Mouse (Mus musculus): Measurements from ENCODE around the gene Gm3020. TPM values are rescaled to one million over a fixed set of nuclear protein-coding genes. Genes with fewer than 3 reads are reported as not detected.

Gm3020 gene
- polyA plus RNA-seq (2012): not detected in 2 replicates

DNA sequence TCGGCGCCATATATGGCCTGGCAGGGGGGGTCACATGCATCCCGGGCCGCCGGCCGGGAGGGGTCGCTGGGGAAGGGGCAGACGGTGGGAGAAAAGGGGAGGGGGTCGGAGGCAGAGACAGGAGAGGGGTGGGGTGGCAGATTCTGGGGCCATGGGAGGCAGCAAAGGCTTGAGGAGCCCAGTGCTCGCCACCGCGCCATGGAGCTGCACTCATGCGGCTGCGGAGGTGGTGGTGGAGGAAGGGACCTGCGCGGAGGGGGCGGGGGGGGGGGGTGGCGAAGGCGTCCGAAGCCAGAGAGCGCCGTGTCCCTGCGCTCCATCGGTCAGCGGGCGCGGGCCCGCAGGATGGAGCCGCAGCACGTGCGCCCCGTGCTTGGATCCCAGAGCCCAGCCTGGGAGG, at the start of gene Gm3020:
Gene Gm3020 (plus strand): TSS at position 301 of the 400 bp plus-strand sequence.

DNA sequence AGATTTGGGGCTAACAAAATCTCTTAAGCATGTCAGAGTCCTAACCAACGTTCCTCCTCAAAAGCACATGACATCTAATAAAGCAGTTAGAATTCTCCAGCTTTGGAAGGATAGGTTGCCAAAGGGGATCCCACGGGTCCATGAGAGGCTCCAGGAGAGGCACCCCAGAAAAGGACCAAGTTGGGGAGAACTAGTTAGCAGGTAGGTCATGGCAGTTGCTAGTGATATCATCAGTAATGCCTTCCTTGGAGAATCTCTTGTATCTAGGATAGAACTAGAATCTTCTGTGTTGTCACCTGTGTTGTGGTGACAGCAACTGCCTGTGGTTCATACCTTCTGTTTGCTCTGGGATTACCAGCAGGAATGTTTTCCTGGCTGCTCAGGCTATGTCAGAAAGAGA, 17.6 kb upstream of the Gm3020 start, which contains the start of gene Gm3012:
Gene Gm3012 (plus strand): TSS at position 301 of the 400 bp plus-strand sequence.

GRCm38 (mm10) chr14:3688483-3688882, 36.7 kb downstream of the Gm3020 start, which contains the start of gene Gm3043:
TSS of gene Gm3043 (plus strand) at chr14:3688783.

Other genes starting within 250 kb of the Gm3020 start
- gene Gm10409, start 239.4 kb upstream of the Gm3020 start, polyA plus RNA-seq (2012): not detected in 2 replicates
- not detected in 2 replicates for gene Gm3005, start 223.9 kb upstream of the Gm3020 start, polyA plus RNA-seq (2012)
- not detected in 2 replicates for gene Gm10408, start 202.7 kb upstream of the Gm3020 start, polyA plus RNA-seq (2012)
- gene Gm3012, start 17.5 kb upstream of the Gm3020 start, polyA plus RNA-seq (2012): not detected in 2 replicates
- not detected in 2 replicates for gene Gm3043, start 36.8 kb downstream of the Gm3020 start, polyA plus RNA-seq (2012)
- not detected in 2 replicates for gene Gm3002, start 158.0 kb downstream of the Gm3020 start, polyA plus RNA-seq (2012)
- gene Gm3033, start 194.2 kb downstream of the Gm3020 start, polyA plus RNA-seq (2012): 0.03 TPM in 1 of 2 replicates, not detected in the other
- gene Gm2916, start 232.1 kb downstream of the Gm3020 start, polyA plus RNA-seq (2012): not detected in 2 replicates